Mouse (Mus musculus) spleen, adult 2 months (tissue): ENCODE results near the gene Mtg2. TPM values are rescaled to one million over a fixed set of nuclear protein-coding genes. Genes with fewer than 3 reads are reported as not detected.

Source experiments
- DNase-seq, 2 experiments: peaks; one replicate each; pipeline versions ENCODE4 v3.0.0 to v3.0.0-alpha.2; 2012 to 2021; ENCODE audit warnings: low spot score in 2 of 2, low read depth in 1 of 2
- H3K27ac ChIP-seq: fragments of 200-500 bp; 2 replicates; pipeline ENCODE4 v1.5.1; 2012; ENCODE audit warnings: low read length, inconsistent platforms; ENCODE audit not compliant: insufficient read depth
- H3K27me3 ChIP-seq: fragments of 200-500 bp; 2 replicates; pipeline ENCODE4 v1.6.1; 2012; ENCODE audit warnings: mild to moderate bottlenecking, moderate library complexity, low read length, inconsistent platforms; ENCODE audit not compliant: control insufficient read depth, insufficient read depth
- H3K36me3 ChIP-seq: fragments of 200-500 bp; 2 replicates; pipeline ENCODE4 v1.6.1; 2012; ENCODE audit warnings: mild to moderate bottlenecking, low read length, inconsistent platforms; ENCODE audit not compliant: control insufficient read depth, insufficient read depth
- H3K4me1 ChIP-seq: fragments of 200-500 bp; 2 replicates; pipeline ENCODE4 v1.6.1; 2011; ENCODE audit warnings: inconsistent platforms; ENCODE audit not compliant: control insufficient read depth, insufficient read depth, insufficient read length
- H3K4me3 ChIP-seq: fragments of 200-500 bp; 2 replicates; pipeline ENCODE4 v1.5.1; 2011; ENCODE audit warnings: mild to moderate bottlenecking, inconsistent platforms; ENCODE audit not compliant: insufficient read depth, insufficient read length; ENCODE audit errors: extremely low read depth
- CTCF ChIP-seq: fragments of 200-500 bp; IDR thresholded peaks from 2 replicates; pipeline ENCODE4 v1.5.1; 2011; ENCODE audit warnings: mild to moderate bottlenecking, inconsistent platforms; ENCODE audit not compliant: insufficient read depth, insufficient read length, insufficient replicate concordance; ENCODE audit errors: extremely low read depth
- POLR2A ChIP-seq: fragments of 200-500 bp; IDR thresholded peaks from 2 replicates; pipeline ENCODE4 v1.6.1; 2011; ENCODE audit warnings: low read depth, low read length, inconsistent platforms
- WGBS: fragments of 180-500 bp; shearing (Covaris S2); methylation state at CpG from one replicate; pipeline ENCODE4 v1.1.7; 2018; 5-methylcytosine and 5-hydroxymethylcytosine counted together
- polyA plus RNA-seq: library from polyadenylated mRNA; depleted of rRNA; stranded (reverse); fragments of >200 nt; gene quantifications from 2 replicates; pipeline ENCODE4 v1.2.3, GENCODE M21; 2012

Gene Mtg2
- polyA plus RNA-seq, 1 experiment = 13.9 TPM

- Histone ChIP-seq H3K4me1 (no peaks in the 10 kb centered on the region), H3K4me3 (no peak overlapping the region), H3K27me3 (no peaks in the 10 kb centered on the region), H3K36me3 (peaks cover 5% of the 10 kb centered on the region), H3K27ac (no peak overlapping the region)
- TF ChIP-seq CTCF = no peak
- TF ChIP-seq POLR2A = no peak
- 94% methylated on average over 3 of the region's 3 CpGs for WGBS
- DNase-seq = no peak
These were observed 7.2 kb downstream of the Mtg2 start for GRCm38 (mm10) chr2:180077622-180078021.

- 76% methylated on average over 8 of the region's 8 CpGs for WGBS
- H3K36me3 ChIP-seq = peaks cover 17% of the 10 kb centered on the region
- no peaks in the 10 kb centered on the region for H3K4me1 ChIP-seq
- no peak overlapping the region for H3K27ac ChIP-seq
- H3K27me3 ChIP-seq = no peaks in the 10 kb centered on the region
- no peak overlapping the region for H3K4me3 ChIP-seq
- no peak for TF ChIP-seq CTCF
- DNase-seq = no peak
These were observed 10.3 kb downstream of the Mtg2 start for GRCm38 (mm10) chr2:180080680-180081079.

GRCm38 (mm10) chr2:180083063-180083462, 12.7 kb downstream of the Mtg2 start:
- Histone ChIP-seq H3K27ac (no peak overlapping the region), H3K4me1 (no peaks in the 10 kb centered on the region), H3K36me3 (peaks cover 15% of the 10 kb centered on the region), H3K4me3 (no peak overlapping the region), H3K27me3 (no peaks in the 10 kb centered on the region)
- WGBS = 90% methylated on average over 10 of the region's 10 CpGs
- TF ChIP-seq POLR2A = no peak
- TF ChIP-seq CTCF = no peak
- no peak for DNase-seq

- Histone ChIP-seq H3K4me1 (no peaks in the 10 kb centered on the region), H3K27ac (no peak overlapping the region), H3K4me3 (no peak overlapping the region), H3K36me3 (peaks cover 14% of the 10 kb centered on the region), H3K27me3 (no peaks in the 10 kb centered on the region)
- 79% methylated on average over 3 of the region's 3 CpGs for WGBS
- no peak for DNase-seq
- no peak for TF ChIP-seq POLR2A
- no peak for TF ChIP-seq CTCF
These were observed 14.2 kb downstream of the Mtg2 start for GRCm38 (mm10) chr2:180084565-180084964.

- H3K4me1 ChIP-seq = no peaks in the 10 kb centered on the region
- TF ChIP-seq POLR2A = no peak
- TF ChIP-seq CTCF = no peak
- H3K36me3 ChIP-seq = peaks cover 14% of the 10 kb centered on the region
- no peak overlapping the region for H3K27ac ChIP-seq
- 92% methylated on average over 16 of the region's 16 CpGs for WGBS
- no peak for DNase-seq
- H3K27me3 ChIP-seq = no peaks in the 10 kb centered on the region
- no peak overlapping the region for H3K4me3 ChIP-seq
These were observed 15.7 kb downstream of the Mtg2 start for GRCm38 (mm10) chr2:180085926-180086636.

GRCm38 (mm10) chr2:180086637-180087027, 16.2 kb downstream of the Mtg2 start:
- TF ChIP-seq POLR2A = no peak
- no peak for TF ChIP-seq CTCF
- 83% methylated on average over 5 of the region's 5 CpGs for WGBS
- DNase-seq = no peak
- H3K36me3 ChIP-seq = peaks cover 14% of the 10 kb centered on the region
- H3K4me1 ChIP-seq = no peaks in the 10 kb centered on the region
- H3K27me3 ChIP-seq = no peaks in the 10 kb centered on the region
- no peak overlapping the region for H3K27ac ChIP-seq
- H3K4me3 ChIP-seq = no peak overlapping the region

- 94% methylated on average over 4 of the region's 4 CpGs for WGBS
- no peak for DNase-seq
- no peak overlapping the region for H3K27ac ChIP-seq
- no peaks in the 10 kb centered on the region for H3K4me1 ChIP-seq
- no peak overlapping the region for H3K4me3 ChIP-seq
- H3K27me3 ChIP-seq = no peaks in the 10 kb centered on the region
- peaks cover 12% of the 10 kb centered on the region for H3K36me3 ChIP-seq
- TF ChIP-seq POLR2A = no peak
- no peak for TF ChIP-seq CTCF
These were observed 17.1 kb downstream of the Mtg2 start for GRCm38 (mm10) chr2:180087472-180087871.
